Mouse (Mus musculus) adrenal gland, adult (tissue): ENCODE data around the gene Olfr697.
"Not testable (repeated sequence)": the region's sequence is repeated elsewhere in the genome, so short reads cannot be mapped to it uniquely, and the experiment has no call there.

Experiments
- DNase-seq, 2 experiments: peaks; one replicate each; pipeline ENCODE4 v3.0.0; 2022 to 2023; ENCODE audit warnings: low spot score in 1 of 2; ENCODE audit not compliant: inconsistent age in 2 of 2

Olfr697 gene

DNA sequence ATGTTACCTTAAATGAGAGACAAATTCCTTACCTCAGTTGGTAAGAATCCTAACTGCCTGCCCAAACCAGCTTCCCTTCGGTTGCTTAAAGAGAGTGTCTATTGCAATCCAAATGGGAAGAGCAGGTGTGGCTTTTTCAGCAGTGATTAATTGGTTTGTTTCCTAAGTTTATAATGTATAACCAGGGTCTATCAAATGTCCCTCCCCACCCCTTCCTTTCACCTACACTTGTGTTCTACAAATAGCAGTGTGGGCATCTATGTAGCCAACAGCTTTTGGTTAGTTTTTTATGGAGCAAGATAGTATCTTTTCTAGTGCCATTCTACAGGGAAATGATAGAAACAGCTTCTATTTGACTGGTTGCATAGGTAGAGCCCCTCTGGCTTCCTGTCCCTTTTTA, at the start of gene Olfr697:
Gene Olfr697, minus strand, starts transcription at position 101 of the 400 bp plus-strand sequence.
- DNase-seq, result no peak

DNA sequence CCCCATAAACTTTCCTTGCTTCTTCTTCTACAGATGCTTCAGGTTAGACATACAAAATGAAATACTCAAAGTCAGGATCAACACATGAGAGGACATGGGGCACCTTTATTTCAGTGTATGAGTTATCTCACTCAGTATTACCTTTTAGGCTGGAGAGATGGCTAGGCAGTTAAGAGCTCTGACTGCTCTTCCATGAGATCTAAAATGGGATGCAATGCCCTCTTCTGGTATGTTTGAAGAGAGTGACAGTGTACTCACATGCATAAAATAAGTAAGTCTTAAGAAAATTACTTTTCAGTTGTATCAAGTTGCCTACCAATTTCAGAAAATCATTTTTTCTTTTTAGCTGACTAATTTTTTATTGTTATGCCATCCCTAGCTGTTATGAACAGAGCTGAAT, 46.1 kb upstream of the Olfr697 start:
- no peak for DNase-seq

DNA sequence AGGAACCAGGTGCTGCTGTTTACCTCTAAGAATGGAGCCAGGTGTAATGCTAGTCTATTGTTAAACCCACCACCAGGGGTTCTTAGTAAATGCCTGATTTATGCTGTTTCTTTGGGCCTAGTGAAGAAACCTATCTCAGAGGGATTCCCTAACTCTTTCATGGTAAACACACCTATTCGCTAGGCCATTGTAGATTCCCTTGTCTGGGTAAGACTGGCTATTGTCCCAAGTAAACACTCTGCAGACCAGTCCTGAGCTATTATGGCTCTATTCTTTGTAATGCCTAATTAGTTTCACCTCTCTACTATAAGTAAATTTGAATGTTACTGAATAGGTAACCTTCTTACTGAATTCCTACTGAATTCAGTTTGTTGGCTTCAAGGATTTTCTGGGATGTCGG, 18.8 kb upstream of the Olfr697 start:
- not testable (repeated sequence) for DNase-seq

GRCm38 (mm10) chr7:106758800-106759199, 16.6 kb upstream of the Olfr697 start:
- no peak for DNase-seq

DNA sequence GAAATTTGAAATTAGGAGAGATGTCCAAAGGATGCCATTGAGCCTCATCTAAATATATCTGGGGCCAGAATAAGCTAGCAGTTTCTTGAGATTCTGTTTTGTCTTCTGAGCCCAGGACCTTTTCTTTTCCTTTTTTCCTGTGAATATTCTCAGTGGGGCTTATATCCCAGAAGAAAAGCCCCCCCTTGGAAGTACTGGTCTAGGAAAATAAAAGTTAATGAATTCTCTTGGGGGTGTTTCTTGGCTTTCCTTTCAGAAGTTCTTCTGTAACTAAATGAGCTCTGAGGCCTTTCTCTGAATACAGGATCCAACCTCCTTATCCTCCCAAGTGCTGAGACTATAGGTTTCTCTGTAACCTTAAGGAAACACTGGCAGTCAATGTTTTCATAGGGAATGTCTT, 13.1 kb upstream of the Olfr697 start, which contains the start of gene Olfr698:
Gene Olfr698, minus strand, starts transcription at position 101 of the 400 bp plus-strand sequence.
- DNase-seq, result no peak

- DNase-seq, result no peak
These were observed 3.6 kb upstream of the Olfr697 start for GRCm38 (mm10) chr7:106745811-106746210.

- no peak for DNase-seq
These were observed 5.2 kb downstream of the Olfr697 start for GRCm38 (mm10) chr7:106737028-106737427.

GRCm38 (mm10) chr7:106733717-106734116, 8.5 kb downstream of the Olfr697 start:
- DNase-seq, result no peak

DNA sequence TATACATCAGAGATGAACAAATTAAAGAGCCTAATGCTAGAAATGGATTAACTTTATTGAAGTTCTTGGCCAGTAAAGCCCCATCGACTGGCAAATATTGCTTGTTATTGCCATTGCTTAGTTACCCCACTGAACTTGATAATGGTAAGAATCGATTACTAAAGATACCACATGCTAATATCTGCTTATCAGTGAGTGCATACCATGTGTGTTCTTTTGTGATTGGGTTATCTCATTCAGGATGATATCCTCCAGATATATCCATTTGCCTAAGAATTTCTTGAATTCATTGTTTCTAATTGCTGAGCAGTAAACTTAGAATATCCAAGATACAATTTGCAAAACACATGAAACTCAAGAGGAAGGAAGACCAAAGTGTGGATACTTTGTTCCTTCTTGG, 16.6 kb downstream of the Olfr697 start:
- DNase-seq, result not testable (repeated sequence)

- DNase-seq, result no peak
These were observed 25.9 kb downstream of the Olfr697 start, which contains the start of gene Olfr695 for GRCm38 (mm10) chr7:106716296-106716695. Gene Olfr695, minus strand, starts transcription at chr7:106716396.

DNA sequence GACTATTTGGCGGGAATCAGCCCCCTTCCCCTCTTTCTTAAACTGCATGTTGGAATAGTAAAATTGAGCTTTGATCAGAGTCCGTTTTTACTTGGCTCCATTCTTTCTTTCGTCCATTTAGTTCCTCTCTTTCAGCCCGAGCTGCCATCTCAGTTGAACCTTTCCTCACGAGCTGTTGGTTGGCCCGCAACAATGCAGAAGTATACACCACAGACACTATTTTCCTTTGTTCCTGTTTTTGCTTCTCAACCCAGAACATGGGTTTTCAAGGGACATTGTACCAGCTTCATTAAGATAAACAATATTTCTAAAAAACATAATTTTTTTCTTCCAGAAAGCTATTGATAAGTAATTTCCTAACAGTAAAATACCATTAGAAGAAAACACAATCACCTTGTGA, 30.8 kb downstream of the Olfr697 start:
- DNase-seq, result no peak

DNA sequence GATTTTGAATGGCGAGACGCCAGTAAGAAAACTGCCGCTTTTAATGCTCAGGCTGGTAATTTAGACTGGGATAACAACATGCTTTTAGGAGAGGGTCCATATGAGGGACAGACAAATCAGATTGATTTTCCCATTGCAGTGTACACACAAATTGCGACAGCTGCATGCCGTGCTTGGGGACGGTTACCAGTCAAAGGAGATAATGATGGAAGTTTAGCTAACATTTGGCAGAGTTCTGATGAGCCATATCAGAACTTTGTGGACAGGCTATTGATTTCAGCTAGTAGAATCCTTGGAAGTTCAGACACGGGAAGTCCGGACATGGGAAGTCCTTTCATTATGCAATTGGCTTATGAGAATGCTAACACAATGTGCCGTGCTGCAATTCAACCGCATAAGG, 34.5 kb downstream of the Olfr697 start:
- not testable (repeated sequence) for DNase-seq

- no peak for DNase-seq
These were observed 45.4 kb downstream of the Olfr697 start for GRCm38 (mm10) chr7:106696891-106697290.

DNA sequence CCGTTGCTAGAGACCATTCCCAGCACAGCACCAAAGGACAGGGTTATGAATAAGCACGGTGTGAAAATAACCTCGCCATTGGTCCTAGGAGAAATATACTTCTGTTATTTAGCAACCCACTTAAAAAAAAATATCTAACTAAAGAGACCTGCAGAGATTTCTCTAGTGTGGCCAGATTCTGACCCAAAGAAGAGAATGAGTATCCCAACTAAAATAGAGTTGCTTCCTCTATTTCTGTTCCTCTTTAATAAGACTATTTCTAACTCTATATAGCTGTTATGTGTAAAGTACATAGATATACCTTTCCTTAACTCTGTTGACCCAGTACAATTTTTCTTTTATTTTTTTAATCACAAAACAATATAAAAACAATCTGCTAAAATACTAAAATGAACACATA, 49.3 kb downstream of the Olfr697 start:
- no peak for DNase-seq

DNA sequence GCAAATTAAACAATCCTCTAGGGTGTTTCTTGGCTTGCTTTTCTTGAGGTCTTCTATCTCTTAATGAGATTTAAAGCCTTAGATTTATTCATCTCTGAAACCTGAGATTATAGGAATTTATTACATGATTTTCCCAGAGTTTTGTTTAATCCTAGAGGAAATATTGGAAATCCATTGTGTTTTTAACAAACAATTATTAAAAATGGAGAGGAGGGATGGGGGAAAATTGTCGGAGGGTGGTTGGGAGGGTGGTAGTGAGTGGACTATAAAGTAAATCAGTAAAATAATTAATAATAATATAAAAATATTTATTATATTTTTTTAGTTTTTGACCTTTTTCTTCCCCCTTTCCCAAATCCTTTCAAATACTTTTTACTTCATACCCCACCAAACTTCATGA, 50.5 kb downstream of the Olfr697 start, which contains the start of gene Olfr694:
Gene Olfr694, minus strand, starts transcription at position 101 of the 400 bp plus-strand sequence.
- DNase-seq, result no peak
